ENCODE assay signal across 10 mouse cellular contexts in genomic region chr19:21742138-21742537, GRCm38 (mm10). TPM values are rescaled to one million over a fixed set of nuclear protein-coding genes. Genes with fewer than 3 reads are reported as not detected.
DNase-seq lines count a peak whose midpoint lies in the region; ATAC-seq and TF ChIP-seq lines count a peak whose summit lies in the region.
"Had no signal": no experiment of that assay in that cellular context is flagged by ENCODE, and none has a peak within 500 bp of the region (broad histone marks: within the 10 kb centered on the region; RNA-seq: fewer than 3 reads in every experiment).

No protein-coding gene starts in this region.

- H3K4me3 ChIP-seq in neural tube, embryonic 13.5 days = no peak overlapping the region
- no peak overlapping the region for H3K4me3 ChIP-seq in intestine, postnatal 0 days (ENCODE audit: low read depth, low read length)
- H3K4me3 ChIP-seq: embryonic facial prominence, embryonic 15.5 days had no signal

- 59% methylated on average over 12 of the region's 12 CpGs for WGBS in neural tube, embryonic 13.5 days
- WGBS in intestine, postnatal 0 days = 85% methylated on average over 12 of the region's 12 CpGs

- no peak for DNase-seq in neural tube, embryonic 10.5 days (ENCODE audit: extremely low spot score, low spot score)
- peak; percentile 14 to 62 for DNase-seq in heart, adult 9 months (ENCODE audit: low spot score in 2 of 2)
- DNase-seq in left cerebral cortex, adult 8-10 months (ENCODE audit: low spot score in 2 of 2) = peak; percentile 17 to 56
- DNase-seq in lung, postnatal 36 days = no peak
- DNase-seq in adrenal gland, adult 18-20 months (ENCODE audit: low spot score in 2 of 2) = no peak
- DNase-seq: kidney, adult 9 months had no signal

- H3K27me3 ChIP-seq in neural tube, embryonic 13.5 days = no peaks in the 10 kb centered on the region
- H3K27me3 ChIP-seq in intestine, postnatal 0 days (replicated peaks; ENCODE audit: control insufficient read depth, insufficient read depth, low read length) = no peaks in the 10 kb centered on the region
- H3K27me3 ChIP-seq: embryonic facial prominence, embryonic 15.5 days had no signal

- no peaks in the 10 kb centered on the region for H3K9me3 ChIP-seq in neural tube, embryonic 13.5 days
- H3K9me3 ChIP-seq in intestine, postnatal 0 days (ENCODE audit: control insufficient read depth) = no peaks in the 10 kb centered on the region
- H3K9me3 ChIP-seq: embryonic facial prominence, embryonic 15.5 days had no signal

- TF ChIP-seq CTCF in intestine, postnatal 0 days (IDR thresholded peaks at IDR 0.05; ENCODE audit: low read depth) = no peak

- H3K27ac ChIP-seq in neural tube, embryonic 13.5 days (replicated peaks) = peak overlapping the region; percentile 34
- no peak overlapping the region for H3K27ac ChIP-seq in intestine, postnatal 0 days (ENCODE audit: low read depth, low read length)
- H3K27ac ChIP-seq: embryonic facial prominence, embryonic 15.5 days had no signal

- H3K4me2 ChIP-seq in neural tube, embryonic 13.5 days = peak overlapping the region; percentile 20; the same call in 1 of the 2 replicates
- no peak overlapping the region for H3K4me2 ChIP-seq in intestine, postnatal 0 days (replicated peaks; ENCODE audit: low read depth)
- H3K4me2 ChIP-seq: embryonic facial prominence, embryonic 15.5 days had no signal

- ATAC-seq in neural tube, embryonic 13.5 days (ENCODE audit: low read depth) = peak; percentile 48; the same call in 1 of the 2 replicates
- ATAC-seq in megakaryocyte, adult 5-6 weeks (ENCODE audit: poor library complexity, severe bottlenecking) = no peak
- ATAC-seq in intestine, postnatal 0 days = no peak

- H3K9ac ChIP-seq in neural tube, embryonic 13.5 days = no peak overlapping the region
- H3K9ac ChIP-seq in intestine, postnatal 0 days (ENCODE audit: low read depth, low read length) = no peak overlapping the region
- H3K9ac ChIP-seq: embryonic facial prominence, embryonic 15.5 days had no signal

- no peaks in the 10 kb centered on the region for H3K36me3 ChIP-seq in neural tube, embryonic 13.5 days
- no peaks in the 10 kb centered on the region for H3K36me3 ChIP-seq in intestine, postnatal 0 days (ENCODE audit: control insufficient read depth, insufficient read depth)
- H3K36me3 ChIP-seq: embryonic facial prominence, embryonic 15.5 days had no signal

- peaks cover 15% of the 10 kb centered on the region for H3K4me1 ChIP-seq in neural tube, embryonic 13.5 days (replicated peaks)
- H3K4me1 ChIP-seq in intestine, postnatal 0 days (replicated peaks; ENCODE audit: control insufficient read depth, insufficient read depth, low read length) = no peaks in the 10 kb centered on the region; the same call in 1 of the 2 replicates

RNA-seq across cellular contexts. Expression of gene Cemip2, which starts 36.0 kb away (rescaled TPM):
- polyA plus RNA-seq in neural tube, embryonic 13.5 days (2015; fragmentation: Nextera tagmentation; extraction: Ambion mirVana) = 38.5 and 41.9 TPM in 2 replicates
- 10 to 100 TPM; 11.1 to 13.8 (median 11.5) TPM for total RNA-seq in left cerebral cortex, adult 8-10 months (2022)
- 8.1 and 9.0 TPM in 2 replicates for total RNA-seq in megakaryocyte, adult 5-6 weeks (2015)
- 16.0 and 19.3 TPM in 2 replicates for total RNA-seq in megakaryocyte, adult 5-6 weeks (2017)
- polyA plus RNA-seq in intestine, postnatal 0 days (2015; fragmentation: Nextera tagmentation; extraction: Ambion mirVana) = 3.3 and 4.1 TPM in 2 replicates
- 10 to 100 TPM; 12.7 to 15.6 TPM for total RNA-seq in adrenal gland, adult 18-20 months (2021)

Comparison
In these comparisons a context has a peak if more than half of its experiments do, and no peak if none do; other contexts are left out.
1. DNase-seq: peak in heart, adult 9 months (2 of 2) and left cerebral cortex, adult 8-10 months (2 of 2); none in neural tube, embryonic 10.5 days (single experiment), lung, postnatal 36 days (single experiment) and adrenal gland, adult 18-20 months (0 of 2).